Mouse (Mus musculus): Measurements from ENCODE around the gene Oxa1l. TPM values are rescaled to one million over a fixed set of nuclear protein-coding genes. Genes with fewer than 3 reads are reported as not detected.

Gene Oxa1l
- total and polyA plus RNA-seq, 2 experiments from 2014 or later: 59.4 to 76.9 TPM

GRCm38 (mm10) chr14:54396685-54397084 lies 36.1 kb downstream of the Oxa1l start:
- Histone ChIP-seq H3K27me3 (ENCODE audit: insufficient read depth, low read length) (no peaks in the 10 kb centered on the region), H3K36me3 (ENCODE audit: insufficient read depth) (no peaks in the 10 kb centered on the region), H3K9ac (no peak overlapping the region), H3K4me2 (ENCODE audit: low read depth) (no peak overlapping the region), H3K4me3 (ENCODE audit: low read depth, low read length) (no peak overlapping the region), H3K4me1 (ENCODE audit: insufficient read depth) (no peaks in the 10 kb centered on the region), H3K9me3 (ENCODE audit: low read length) (no peaks in the 10 kb centered on the region), H3K27ac (ENCODE audit: low read depth, low read length) (no peak overlapping the region)
- ATAC-seq (no peak), DNase-seq (no peak)
- no peak for TF ChIP-seq CTCF (IDR thresholded peaks at IDR 0.05; ENCODE audit: low read depth)
- WGBS: 81% methylated on average over 7 of the region's 7 CpGs

DNA sequence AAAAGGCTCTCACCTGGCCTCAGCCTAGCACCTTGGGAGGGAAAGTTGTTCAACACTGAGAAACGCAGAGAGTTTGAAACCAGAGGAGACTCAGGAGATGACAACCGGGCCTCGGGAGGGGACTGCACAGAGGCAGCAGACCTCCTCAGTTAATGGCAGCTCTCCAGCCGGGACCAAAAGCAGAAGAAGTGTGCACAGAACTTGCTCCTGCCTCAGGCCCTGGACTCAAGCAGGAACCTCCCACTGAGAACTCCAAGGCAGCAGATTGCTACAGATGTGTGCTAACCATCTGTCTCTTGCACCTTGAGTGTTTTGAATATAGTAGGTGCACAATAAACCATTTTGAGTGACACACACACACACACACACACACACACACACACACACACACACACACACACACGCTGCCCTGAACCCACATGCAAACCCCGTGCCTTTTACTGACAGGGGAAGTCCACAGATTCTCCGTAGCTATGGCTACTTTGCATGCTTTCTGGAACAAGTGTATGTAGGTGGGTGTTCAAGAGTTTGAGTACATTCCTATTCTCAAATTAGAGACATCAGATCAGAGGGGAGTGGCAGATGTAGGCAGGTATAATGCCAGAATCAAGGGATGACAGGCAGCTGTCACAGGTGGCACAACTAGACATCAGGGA lies 37.4 kb downstream of the Oxa1l start:
- Histone ChIP-seq H3K9me3 (ENCODE audit: low read length) (no peaks in the 10 kb centered on the region), H3K36me3 (ENCODE audit: insufficient read depth) (no peaks in the 10 kb centered on the region), H3K4me1 (ENCODE audit: insufficient read depth) (no peaks in the 10 kb centered on the region), H3K27me3 (ENCODE audit: insufficient read depth, low read length) (no peaks in the 10 kb centered on the region), H3K9ac (no peak overlapping the region), H3K27ac (ENCODE audit: low read depth, low read length) (no peak overlapping the region), H3K4me3 (ENCODE audit: low read depth, low read length) (no peak overlapping the region), H3K4me2 (ENCODE audit: low read depth) (no peak overlapping the region)
- ATAC-seq: no peak
- TF ChIP-seq CTCF (IDR thresholded peaks at IDR 0.05; ENCODE audit: low read depth): no peak
- DNase-seq: no peak
- 86% methylated on average over 7 of the region's 7 CpGs for WGBS

DNA sequence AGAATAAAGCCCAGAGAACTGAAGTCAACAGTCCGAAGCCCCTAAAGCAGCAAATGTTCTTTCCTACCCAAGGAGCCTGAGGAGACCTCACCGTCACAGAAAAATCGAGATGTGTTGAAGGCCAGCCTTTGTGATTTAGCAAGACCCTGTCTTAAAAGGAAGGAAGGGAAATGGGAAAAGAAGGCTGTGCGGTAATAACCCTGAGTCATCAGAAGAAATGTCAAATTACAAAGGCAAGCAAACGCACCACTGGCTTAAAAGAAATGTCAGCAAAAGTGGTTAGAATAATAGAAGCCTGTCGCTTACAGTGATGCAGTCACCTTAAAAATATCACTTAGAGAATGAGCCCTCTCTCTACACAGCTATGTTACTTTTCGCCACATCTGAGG lies 37.9 kb downstream of the Oxa1l start:
- no peak overlapping the region for H3K4me3 ChIP-seq (ENCODE audit: low read depth, low read length)
- 74% methylated on average over 7 of the region's 7 CpGs for WGBS
- no peaks in the 10 kb centered on the region for H3K36me3 ChIP-seq (ENCODE audit: insufficient read depth)
- DNase-seq (no peak), ATAC-seq (no peak)
- no peak overlapping the region for H3K27ac ChIP-seq (ENCODE audit: low read depth, low read length)
- H3K9ac ChIP-seq: no peak overlapping the region
- no peaks in the 10 kb centered on the region for H3K4me1 ChIP-seq (ENCODE audit: insufficient read depth)
- no peaks in the 10 kb centered on the region for H3K9me3 ChIP-seq (ENCODE audit: low read length)
- H3K27me3 ChIP-seq (ENCODE audit: insufficient read depth, low read length): no peaks in the 10 kb centered on the region
- TF ChIP-seq CTCF (IDR thresholded peaks at IDR 0.05; ENCODE audit: low read depth): no peak
- H3K4me2 ChIP-seq (ENCODE audit: low read depth): no peak overlapping the region

DNA sequence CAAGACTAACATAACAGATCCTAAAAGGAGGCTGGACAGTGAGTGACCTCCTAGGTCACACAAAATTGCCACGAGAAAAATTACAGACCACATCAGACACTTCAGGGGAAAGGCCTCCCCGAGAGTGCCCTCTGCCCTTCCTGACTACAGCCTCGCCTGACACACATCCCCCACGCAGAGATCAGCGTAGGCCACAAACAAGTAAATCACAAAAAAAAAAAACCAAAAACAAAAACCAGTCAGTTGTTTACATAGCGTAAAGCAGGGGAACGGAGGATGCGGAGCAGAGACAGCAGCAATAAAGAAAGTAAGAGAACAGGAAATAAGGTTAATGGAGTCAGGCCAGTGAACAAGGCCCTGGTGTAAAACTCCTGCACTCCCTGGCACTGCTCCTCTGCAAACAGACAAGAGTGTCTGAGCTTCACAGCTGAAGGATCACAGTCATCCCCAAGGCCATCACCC lies 38.3 kb downstream of the Oxa1l start:
- WGBS: 69% methylated on average over 8 of the region's 8 CpGs
- Histone ChIP-seq H3K9me3 (ENCODE audit: low read length) (no peaks in the 10 kb centered on the region), H3K4me1 (ENCODE audit: insufficient read depth) (no peaks in the 10 kb centered on the region), H3K27me3 (ENCODE audit: insufficient read depth, low read length) (no peaks in the 10 kb centered on the region), H3K36me3 (ENCODE audit: insufficient read depth) (no peaks in the 10 kb centered on the region), H3K9ac (no peak overlapping the region), H3K4me3 (ENCODE audit: low read depth, low read length) (no peak overlapping the region), H3K4me2 (ENCODE audit: low read depth) (no peak overlapping the region), H3K27ac (ENCODE audit: low read depth, low read length) (no peak overlapping the region)
- ATAC-seq: no peak
- DNase-seq: no peak
- TF ChIP-seq CTCF (IDR thresholded peaks at IDR 0.05; ENCODE audit: low read depth): no peak

- Histone ChIP-seq H3K27me3 (ENCODE audit: insufficient read depth, low read length) (no peaks in the 10 kb centered on the region), H3K4me1 (ENCODE audit: insufficient read depth) (no peaks in the 10 kb centered on the region), H3K9ac (no peak overlapping the region), H3K9me3 (ENCODE audit: low read length) (no peaks in the 10 kb centered on the region), H3K4me2 (ENCODE audit: low read depth) (no peak overlapping the region), H3K27ac (ENCODE audit: low read depth, low read length) (no peak overlapping the region), H3K4me3 (ENCODE audit: low read depth, low read length) (no peak overlapping the region), H3K36me3 (ENCODE audit: insufficient read depth) (no peaks in the 10 kb centered on the region)
- ATAC-seq: no peak
- 78% methylated on average over 3 of the region's 3 CpGs for WGBS
- TF ChIP-seq CTCF (IDR thresholded peaks at IDR 0.05; ENCODE audit: low read depth): no peak
- no peak for DNase-seq
These were observed 41.1 kb downstream of the Oxa1l start for GRCm38 (mm10) chr14:54401723-54402122.

DNA sequence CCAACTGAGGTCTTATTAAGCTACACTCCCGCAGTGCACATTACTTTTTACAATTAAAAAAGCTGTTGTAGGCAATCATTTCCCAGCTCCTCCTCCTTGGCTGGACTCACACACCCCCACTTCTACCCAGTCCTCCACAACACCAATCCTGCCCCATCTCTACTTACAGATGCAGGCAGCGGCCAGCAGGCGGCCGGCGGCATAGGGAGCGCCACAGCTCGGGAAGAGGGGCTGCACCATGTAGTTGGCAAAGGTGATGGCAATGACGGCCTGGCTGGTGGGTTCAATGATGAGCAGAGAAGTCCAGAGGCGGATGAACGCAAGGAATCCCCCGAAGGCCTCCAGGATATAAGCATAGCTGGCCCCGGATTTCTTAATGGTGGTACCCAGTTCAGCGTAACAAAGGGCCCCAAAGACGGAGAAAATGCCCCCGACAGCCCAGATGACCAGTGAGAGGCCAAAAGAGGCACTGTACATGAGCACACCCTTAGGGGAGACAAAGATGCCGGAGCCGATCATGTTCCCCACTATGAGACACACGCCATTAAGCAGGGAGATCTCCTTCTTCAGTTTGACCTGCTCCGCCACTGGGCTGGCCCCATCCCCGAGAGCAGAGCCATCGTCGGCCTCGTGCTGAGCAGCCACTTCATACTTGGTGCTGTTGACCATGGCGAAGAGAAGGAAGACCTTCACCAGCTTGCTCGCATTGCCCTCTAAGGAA lies 47.9 kb downstream of the Oxa1l start:
- WGBS: 80% methylated on average over 25 of the region's 25 CpGs

DNA sequence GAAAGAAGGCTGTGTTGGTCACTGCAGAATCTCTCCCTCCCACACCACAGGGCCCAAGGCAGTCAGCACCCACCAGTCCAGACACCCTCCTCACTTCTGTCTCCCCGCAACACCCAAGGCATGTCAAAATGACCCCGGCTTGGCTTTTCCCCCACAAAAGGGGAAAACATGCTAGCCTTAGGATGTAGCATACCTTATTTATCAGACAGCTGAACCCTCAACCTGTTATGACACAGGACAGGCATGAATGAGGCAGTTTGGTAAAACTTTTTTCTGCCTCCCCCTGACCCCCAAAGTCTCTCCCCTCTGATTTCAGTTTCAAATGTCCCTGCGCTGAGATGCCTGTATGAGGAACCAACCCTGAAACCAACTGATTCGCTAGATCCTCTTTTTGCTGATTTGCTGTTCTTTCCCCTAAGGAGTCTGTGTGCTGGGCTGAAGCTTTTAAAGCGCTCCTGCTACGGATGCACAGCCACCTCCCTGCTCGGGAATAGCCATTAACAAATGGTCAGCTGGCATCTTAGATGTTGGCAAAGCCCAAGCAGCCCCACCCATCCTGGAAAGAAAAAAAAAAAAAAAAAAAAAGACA lies 48.5 kb downstream of the Oxa1l start:
- no peak overlapping the region for H3K9ac ChIP-seq
- 79% methylated on average over 7 of the region's 7 CpGs for WGBS
- ATAC-seq (no peak), DNase-seq (no peak)
- no peaks in the 10 kb centered on the region for H3K27me3 ChIP-seq (ENCODE audit: insufficient read depth, low read length)
- no peaks in the 10 kb centered on the region for H3K4me1 ChIP-seq (ENCODE audit: insufficient read depth)
- H3K9me3 ChIP-seq (ENCODE audit: low read length): no peaks in the 10 kb centered on the region
- no peak overlapping the region for H3K4me2 ChIP-seq (ENCODE audit: low read depth)
- no peaks in the 10 kb centered on the region for H3K36me3 ChIP-seq (ENCODE audit: insufficient read depth)
- H3K4me3 ChIP-seq (ENCODE audit: low read depth, low read length): no peak overlapping the region
- TF ChIP-seq CTCF (IDR thresholded peaks at IDR 0.05; ENCODE audit: low read depth): no peak
- no peak overlapping the region for H3K27ac ChIP-seq (ENCODE audit: low read depth, low read length)

More for the DNA sequence above, 47.9 kb downstream of the Oxa1l start:
- no peaks in the 10 kb centered on the region for H3K36me3 ChIP-seq (ENCODE audit: insufficient read depth)
- H3K4me3 ChIP-seq (ENCODE audit: low read depth, low read length): no peak overlapping the region
- H3K9ac ChIP-seq: no peak overlapping the region
- ATAC-seq (0 out of 2 replicates have a peak, but pooled peaks have one; percentile 20), DNase-seq (no peak)
- H3K9me3 ChIP-seq (ENCODE audit: low read length): no peaks in the 10 kb centered on the region
- H3K4me1 ChIP-seq (ENCODE audit: insufficient read depth): no peaks in the 10 kb centered on the region
- H3K27me3 ChIP-seq (ENCODE audit: insufficient read depth, low read length): no peaks in the 10 kb centered on the region
- H3K27ac ChIP-seq (ENCODE audit: low read depth, low read length): no peak overlapping the region
- TF ChIP-seq CTCF (IDR thresholded peaks at IDR 0.05; ENCODE audit: low read depth): 0 out of 2 replicates have a peak, but pooled peaks have one; percentile 20
- H3K4me2 ChIP-seq (ENCODE audit: low read depth): no peak overlapping the region

All from forebrain, postnatal 0 days (tissue).